Mouse (Mus musculus): ENCODE measurements at regions not wholly inside any gene's neighbourhood (a gene's known extent, or its start where the extent isn't known, plus 50 kb on each side); places are given as distances from the start of the nearest gene placed in this dataset.

GRCm38 (mm10) chr10:98682436-98682835 lies 231.8 kb upstream of the Atp2b1 start:
- no peak for TF ChIP-seq GATA1 (IDR thresholded peaks at IDR 0.05; ENCODE audit: borderline replicate concordance, low read length)
- TF ChIP-seq CTCF (IDR thresholded peaks at IDR 0.05; ENCODE audit: low read depth, low read length), result no peak
